Mouse (Mus musculus): ENCODE results near the gene Fgf7. TPM values are rescaled to one million over a fixed set of nuclear protein-coding genes. Genes with fewer than 3 reads are reported as not detected.

Gene Fgf7
- polyA plus RNA-seq (2014; fragmentation: Illumina TruSeq; extraction: RNeasy Lipid Tissue Mini Kit (QIAGEN cat#74804)), result 21.3 TPM

GRCm38 (mm10) chr2:126034379-126035005, at the start of gene Fgf7:
Gene Fgf7 (plus strand): TSS chr2:126034658.

Other genes starting within 250 kb of the Fgf7 start
- gene Galk2, start 175.5 kb upstream of the Fgf7 start, polyA plus RNA-seq (2014; fragmentation: Illumina TruSeq; extraction: RNeasy Lipid Tissue Mini Kit (QIAGEN cat#74804)), result 80.7 TPM
- 695 TPM for gene Cops2, start 175.5 kb upstream of the Fgf7 start, polyA plus RNA-seq (2014; fragmentation: Illumina TruSeq; extraction: RNeasy Lipid Tissue Mini Kit (QIAGEN cat#74804))
- not detected for gene Fam227b, start 117.3 kb downstream of the Fgf7 start, polyA plus RNA-seq (2014; fragmentation: Illumina TruSeq; extraction: RNeasy Lipid Tissue Mini Kit (QIAGEN cat#74804))
- 21.2 TPM for gene Dtwd1, start 117.5 kb downstream of the Fgf7 start, polyA plus RNA-seq (2014; fragmentation: Illumina TruSeq; extraction: RNeasy Lipid Tissue Mini Kit (QIAGEN cat#74804))
- not detected for gene Gm17555, start 180.4 kb downstream of the Fgf7 start, polyA plus RNA-seq (2014; fragmentation: Illumina TruSeq; extraction: RNeasy Lipid Tissue Mini Kit (QIAGEN cat#74804))